Mouse (Mus musculus) CH12.LX (cell line): ENCODE results near the gene Dusp22. TPM values are rescaled to one million over a fixed set of nuclear protein-coding genes. Genes with fewer than 3 reads are reported as not detected.

Experiments
- DNase-seq: peaks from one replicate; pipeline ENCODE4 v3.0.0-alpha.2; 2013; ENCODE audit errors: extremely low read depth
- H3K27ac ChIP-seq: 2 replicates; pipeline ENCODE4 v1.5.1; 2012; ENCODE audit warnings: low read depth, mild to moderate bottlenecking, control low read depth, moderate library complexity; ENCODE audit not compliant: insufficient read depth
- H3K27me3 ChIP-seq: replicated peaks from 2 replicates; pipeline ENCODE3; 2012; ENCODE audit warnings: inconsistent platforms
- H3K36me3 ChIP-seq, 2 experiments: replicated peaks in 1 of 2; 2 replicates each; pipeline versions ENCODE3 to v1.6.1; 2012; ENCODE audit warnings: inconsistent platforms in 1 of 2, low read length in 1 of 2, mild to moderate bottlenecking in 1 of 2, mixed read lengths in 1 of 2, moderate library complexity in 1 of 2; ENCODE audit not compliant: control insufficient read depth in 1 of 2, insufficient read depth in 1 of 2
- H3K4me1 ChIP-seq, 2 experiments: 2 replicates each; pipeline ENCODE4 v1.6.1; 2012; ENCODE audit warnings: inconsistent platforms in 1 of 2, moderate library complexity in 1 of 2; ENCODE audit not compliant: insufficient read depth in 2 of 2, control insufficient read depth in 1 of 2
- H3K4me2 ChIP-seq: 2 replicates; pipeline ENCODE4 v1.6.1; 2012; ENCODE audit warnings: low read depth, mild to moderate bottlenecking, control low read depth; ENCODE audit not compliant: poor library complexity, insufficient read depth, severe bottlenecking
- H3K4me3 ChIP-seq, 3 experiments: fragments of 150-350 bp in 1 of 3; sonication (generic) in 1 of 3; replicated peaks in 1 of 3; 2 replicates each; pipeline versions ENCODE3 to v1.5.1; 2011 to 2012; ENCODE audit warnings: low read depth in 2 of 3, low read length in 2 of 3, mild to moderate bottlenecking in 2 of 3, moderate library complexity in 2 of 3, control low read depth in 1 of 3, improper control_type of control experiment in 1 of 3, inconsistent platforms in 1 of 3, mixed read lengths in 1 of 3; ENCODE audit not compliant: poor library complexity in 1 of 3
- H3K79me2 ChIP-seq: replicated peaks from 2 replicates; pipeline ENCODE4 v1.6.1; 2012; ENCODE audit warnings: mild to moderate bottlenecking, moderate library complexity; ENCODE audit not compliant: control insufficient read depth, poor library complexity, insufficient read depth, severe bottlenecking; ENCODE audit errors: extremely low read depth
- H3K9ac ChIP-seq: 2 replicates; pipeline ENCODE4 v1.6.1; 2012; ENCODE audit warnings: low read depth, mild to moderate bottlenecking, control low read depth, moderate library complexity; ENCODE audit not compliant: insufficient read depth
- H3K9me3 ChIP-seq: replicated peaks from 2 replicates; pipeline ENCODE3; 2012; ENCODE audit warnings: low read length, inconsistent platforms, mixed read lengths
- BHLHE40 ChIP-seq: IDR thresholded peaks from 2 replicates; pipeline ENCODE4 v1.6.1; 2011; ENCODE audit warnings: mild to moderate bottlenecking, low read depth, low read length, improper control_type of control experiment
- CHD1 ChIP-seq: IDR thresholded peaks from 2 replicates; pipeline ENCODE4 v1.6.1; 2012; ENCODE audit warnings: low read depth, low read length, improper control_type of control experiment, inconsistent platforms
- CHD2 ChIP-seq: IDR thresholded peaks from 2 replicates; pipeline ENCODE4 v1.6.1; 2011; ENCODE audit warnings: low read length, improper control_type of control experiment
- ELF1 ChIP-seq: IDR thresholded peaks from 2 replicates; pipeline ENCODE4 v1.6.1; 2014; ENCODE audit warnings: low read depth, mild to moderate bottlenecking, inconsistent platforms, low read length, improper control_type of control experiment
- EP300 ChIP-seq: IDR thresholded peaks from 2 replicates; pipeline ENCODE4 v1.6.1; 2011; ENCODE audit warnings: low read length, improper control_type of control experiment
- ETS1 ChIP-seq: conservative IDR thresholded peaks from 2 replicates; pipeline ENCODE4 v1.6.1; 2012; ENCODE audit warnings: low read depth, mild to moderate bottlenecking, inconsistent platforms, low read length, improper control_type of control experiment, moderate library complexity
- HCFC1 ChIP-seq: IDR thresholded peaks from 2 replicates; pipeline ENCODE4 v1.6.1; 2012; ENCODE audit warnings: low read depth, mild to moderate bottlenecking, inconsistent platforms, low read length, improper control_type of control experiment
- IRF4 ChIP-seq: IDR thresholded peaks from 2 replicates; pipeline ENCODE4 v1.6.1; 2014; ENCODE audit warnings: low read depth, mild to moderate bottlenecking, inconsistent platforms, low read length, improper control_type of control experiment
- JUN ChIP-seq: IDR thresholded peaks from 2 replicates; pipeline ENCODE4 v1.6.1; 2011; ENCODE audit warnings: low read depth, mild to moderate bottlenecking, low read length, improper control_type of control experiment, moderate library complexity; ENCODE audit not compliant: insufficient read depth
- KAT2A ChIP-seq: IDR thresholded peaks from 2 replicates; pipeline ENCODE4 v1.6.1; 2012; ENCODE audit warnings: low read length, improper control_type of control experiment, inconsistent platforms; ENCODE audit not compliant: insufficient replicate concordance
- MAX ChIP-seq: IDR thresholded peaks from 2 replicates; pipeline ENCODE4 v1.6.1; 2011; ENCODE audit warnings: low read length, improper control_type of control experiment
- MAZ ChIP-seq: IDR thresholded peaks from 2 replicates; pipeline ENCODE4 v1.6.1; 2012; ENCODE audit warnings: low read depth, mild to moderate bottlenecking, inconsistent platforms, low read length, improper control_type of control experiment, moderate library complexity
- MEF2A ChIP-seq: IDR thresholded peaks from 2 replicates; pipeline ENCODE4 v1.6.1; 2014; ENCODE audit warnings: low read depth, mild to moderate bottlenecking, inconsistent platforms, low read length, improper control_type of control experiment, borderline replicate concordance
- MYC ChIP-seq: IDR thresholded peaks from 2 replicates; pipeline ENCODE4 v1.6.1; 2011; ENCODE audit warnings: low read depth, mild to moderate bottlenecking, improper control_type of control experiment, low read length
- NRF1 ChIP-seq: IDR thresholded peaks from 2 replicates; pipeline ENCODE4 v1.6.1; 2014; ENCODE audit warnings: low read depth, mild to moderate bottlenecking, inconsistent platforms, low read length, improper control_type of control experiment, moderate library complexity
- PAX5 ChIP-seq: IDR thresholded peaks from 2 replicates; pipeline ENCODE4 v1.6.1; 2012; ENCODE audit warnings: low read length, inconsistent platforms, mixed read lengths
- POLR2A ChIP-seq: IDR thresholded peaks from 2 replicates; pipeline ENCODE4 v1.6.1; 2011; ENCODE audit warnings: low read depth, mild to moderate bottlenecking, improper control_type of control experiment, low read length
- POLR2AphosphoS2 ChIP-seq: IDR thresholded peaks from 2 replicates; pipeline ENCODE4 v1.6.1; 2011; ENCODE audit warnings: low read depth, low read length, improper control_type of control experiment
- RAD21 ChIP-seq: IDR thresholded peaks from 2 replicates; pipeline ENCODE4 v1.6.1; 2011; ENCODE audit warnings: low read depth, mild to moderate bottlenecking, low read length, improper control_type of control experiment, moderate library complexity
- RCOR1 ChIP-seq: conservative IDR thresholded peaks from 2 replicates; pipeline ENCODE4 v1.6.1; 2012; ENCODE audit warnings: low read depth, mild to moderate bottlenecking, inconsistent platforms, low read length, improper control_type of control experiment
- SIN3A ChIP-seq: IDR thresholded peaks from 2 replicates; pipeline ENCODE4 v1.6.1; 2012; ENCODE audit warnings: low read length, improper control_type of control experiment, inconsistent platforms
- TCF12 ChIP-seq: IDR thresholded peaks from 2 replicates; pipeline ENCODE4 v1.6.1; 2014; ENCODE audit warnings: low read depth, mild to moderate bottlenecking, inconsistent platforms, low read length, improper control_type of control experiment
- USF1 ChIP-seq: IDR thresholded peaks from 2 replicates; pipeline ENCODE4 v1.6.1; 2014; ENCODE audit warnings: low read depth, mild to moderate bottlenecking, inconsistent platforms, low read length, improper control_type of control experiment
- USF2 ChIP-seq: conservative IDR thresholded peaks from 2 replicates; pipeline ENCODE4 v1.6.1; 2011; ENCODE audit warnings: low read depth, low read length, improper control_type of control experiment
- ZKSCAN1 ChIP-seq: IDR thresholded peaks from 2 replicates; pipeline ENCODE4 v1.6.1; 2012; ENCODE audit warnings: low read depth, inconsistent platforms, low read length, improper control_type of control experiment, borderline replicate concordance
- dilution Hi-C: fragments of 300-500 bp; cut with MboI; formaldehyde crosslinking; loops from 2 replicates; pipeline ENCODE4 v1.14.3; 2020; ENCODE audit warnings: low sequenced_read_pairs; ENCODE audit not compliant: extremely low pct_unique_long_range_greater_than_20kb, extremely low pct_ligation_motif_present
- in situ Hi-C: fragments of 300-500 bp; cut with MboI; formaldehyde crosslinking; loops from 3 replicates; pipeline ENCODE4 v1.14.3; 2019; ENCODE audit warnings: low sequenced_read_pairs, low pct_ligation_motif_present, low pct_unique_long_range_greater_than_20kb, mixed read lengths
- polyA plus RNA-seq: library from polyadenylated mRNA; unstranded; fragments of >175 nt; gene quantifications from 2 replicates; pipeline ENCODE4 v1.2.1, GENCODE M21; 2012; ENCODE audit warnings: low read depth; ENCODE audit not compliant: insufficient read length
- total RNA-seq, 2 experiments: library from RNA; depleted of rRNA; stranded (reverse); fragments of 300-350 nt in 1 of 2; fragments of >200 nt in 1 of 2; gene quantifications; 2 replicates each; pipeline ENCODE4 v1.2.3; 2012 to 2014

Gene Dusp22
- total and polyA plus RNA-seq, 3 experiments: 18.0 to 28.7 (median 22.5) TPM

GRCm38 (mm10) chr13:30656909-30657308 lies 2.9 kb upstream of the Dusp22 start (continued):
- TF ChIP-seq HCFC1 (no peak), POLR2A (no peak; the same call in none of the 2 replicates), PAX5 (no peak), USF2 (no peak), SIN3A (peak; percentile 79; the same call in 1 of the 2 replicates), CHD1 (peak; percentile 83; the same call in 1 of the 2 replicates), ELF1 (0 out of 2 replicates have a peak, but pooled peaks have one; percentile 40), KAT2A (no peak), ZKSCAN1 (no peak; the same call in 1 of the 2 replicates), RAD21 (no peak)

- Histone ChIP-seq H3K27ac (peak overlapping the region; percentile 98), H3K4me2 (peak overlapping the region; percentile 100), H3K36me3 (peaks cover 0 to 2% of the 10 kb centered on the region in 2 experiments), H3K9ac (peak overlapping the region; percentile 88), H3K9me3 (no peaks in the 10 kb centered on the region), H3K27me3 (no peaks in the 10 kb centered on the region), H3K79me2 (peaks cover 12% of the 10 kb centered on the region), H3K4me1 (peaks cover 32 to 82% of the 10 kb centered on the region in 2 experiments), H3K4me3 (peak overlapping the region in 1 of 3 experiments; percentile 38)
- dilution Hi-C loops: no loop called here
- TF ChIP-seq NRF1 (no peak), POLR2AphosphoS2 (no peak), HCFC1 (no peak), BHLHE40 (peak; percentile 85), MYC (0 out of 2 replicates have a peak, but pooled peaks have one; percentile 25), ETS1 (peak; percentile 95), USF1 (no peak; the same call in 1 of the 2 replicates), EP300 (peak; percentile 46; the same call in 1 of the 2 replicates), JUN (peak; percentile 66), MAX (no peak), KAT2A (0 out of 2 replicates have a peak, but pooled peaks have one; percentile 47), TCF12 (peak; percentile 40; the same call in 1 of the 2 replicates), RCOR1 (0 out of 2 replicates have a peak, but pooled peaks have one; percentile 51), IRF4 (peak; percentile 64), CHD2 (peak; percentile 39; the same call in 1 of the 2 replicates), MEF2A (peak; percentile 74), MAZ (peak; percentile 98)
- DNase-seq: peak; percentile 72
- in situ Hi-C loops: loop anchor here (5.0 kb wide), 1 partner anchor 55 kb away; no protein-coding TSS in a partner anchor
Measured at GRCm38 (mm10) chr13:30657779-30658178, 2.0 kb upstream of the Dusp22 start.
